Mouse (Mus musculus) kidney, adult 2 months (tissue): ENCODE data around the gene Mrpl47.

Source experiments
- CTCF ChIP-seq: fragments of 200-500 bp; conservative IDR thresholded peaks from 2 replicates; pipeline ENCODE4 v1.5.1; 2011; ENCODE audit warnings: low read depth, mild to moderate bottlenecking, control low read depth, low read length, moderate library complexity, mixed read lengths; ENCODE audit not compliant: insufficient read depth, insufficient read length
- POLR2A ChIP-seq: fragments of 200-500 bp; IDR thresholded peaks from one replicate; pipeline ENCODE4 v1.6.1; 2011; ENCODE audit warnings: low read depth, low read length, control low read depth

DNA sequence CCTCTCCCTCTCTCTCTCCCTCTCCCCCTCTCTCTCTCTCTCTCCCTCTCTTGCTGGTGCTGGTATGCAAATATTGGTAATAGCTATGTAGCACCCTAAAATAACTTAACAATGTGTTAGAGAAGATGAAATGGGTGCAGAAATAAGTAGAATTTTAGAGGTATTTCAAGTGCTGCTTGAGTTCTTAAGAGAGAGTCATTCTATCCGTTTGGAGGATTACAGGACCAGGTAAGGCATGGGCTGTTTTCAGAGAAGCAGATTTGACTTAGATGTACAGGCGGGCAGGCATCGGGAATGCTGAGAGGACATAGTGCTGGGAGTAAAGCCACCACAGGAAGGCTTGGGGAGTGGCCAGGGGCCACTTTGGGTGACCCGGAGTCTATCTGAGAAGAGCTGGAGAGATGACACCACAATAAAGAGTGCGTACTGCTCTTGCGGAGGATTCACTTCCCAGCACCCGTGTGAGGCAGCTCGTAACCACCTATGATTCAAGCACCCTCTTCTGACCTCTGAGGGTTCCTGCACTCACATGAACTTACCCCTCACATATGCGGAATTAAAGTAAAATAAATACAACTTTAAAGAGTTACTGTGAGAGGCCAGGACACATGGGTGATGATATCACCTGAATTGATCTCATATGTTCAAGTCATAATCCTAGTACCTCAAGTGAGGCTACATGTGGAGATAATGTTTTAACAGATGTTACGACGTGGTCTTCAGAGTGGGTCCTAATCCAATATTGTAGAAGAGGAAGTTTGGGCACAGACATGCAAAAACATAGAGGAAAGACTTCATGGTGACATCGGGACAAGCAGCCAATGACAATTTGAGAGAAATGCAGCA, 42.4 kb downstream of the Mrpl47 start:
- TF ChIP-seq POLR2A = no peak
- no peak; the same call in 1 of the 2 replicates for TF ChIP-seq CTCF
